Mouse (Mus musculus) midbrain, embryonic 12.5 days (tissue): ENCODE results near the gene Prkn. TPM values are rescaled to one million over a fixed set of nuclear protein-coding genes. Genes with fewer than 3 reads are reported as not detected.

ENCODE experiments used
- ATAC-seq: fragments of 200-750 bp; cut with Nextera tagmentation; 2 replicates; pipeline ENCODE4 v1.8.0; 2017; ENCODE audit warnings: low read depth, moderate TSS enrichment, moderate library complexity; ENCODE audit not compliant: low FRiP score
- H3K27ac ChIP-seq: fragments of 300-500 bp; sonication (generic); replicated peaks from 2 replicates; pipeline ENCODE4 v1.5.1; 2016; ENCODE audit warnings: mild to moderate bottlenecking
- H3K27me3 ChIP-seq: fragments of 300-500 bp; sonication (generic); 2 replicates; pipeline ENCODE4 v1.6.1; 2016; ENCODE audit warnings: mild to moderate bottlenecking
- H3K36me3 ChIP-seq: fragments of 300-500 bp; sonication (generic); 2 replicates; pipeline ENCODE4 v1.6.1; 2016
- H3K4me1 ChIP-seq: fragments of 300-500 bp; sonication (generic); 2 replicates; pipeline ENCODE4 v1.6.1; 2016
- H3K4me2 ChIP-seq: fragments of 300-500 bp; sonication (generic); replicated peaks from 2 replicates; pipeline ENCODE4 v1.6.1; 2016; ENCODE audit warnings: mild to moderate bottlenecking, moderate library complexity
- H3K4me3 ChIP-seq: fragments of 300-500 bp; sonication (generic); 2 replicates; pipeline ENCODE4 v1.5.1; 2016; ENCODE audit warnings: mild to moderate bottlenecking
- H3K9ac ChIP-seq: fragments of 300-500 bp; sonication (generic); replicated peaks from 2 replicates; pipeline ENCODE4 v1.6.1; 2016; ENCODE audit warnings: mild to moderate bottlenecking, moderate library complexity
- H3K9me3 ChIP-seq: fragments of 300-500 bp; sonication (generic); 2 replicates; pipeline ENCODE4 v1.6.1; 2016; ENCODE audit warnings: mild to moderate bottlenecking
- WGBS: fragments of 180-500 bp; shearing (Covaris S2); methylation state at CpG from one replicate; pipeline ENCODE4 v1.1.7; 2016; 5-methylcytosine and 5-hydroxymethylcytosine counted together
- polyA plus RNA-seq: library from polyadenylated mRNA; unstranded; fragments of >200 nt; fragmentation: Nextera tagmentation; extraction: Ambion mirVana; gene quantifications from 2 replicates; pipeline ENCODE4 v1.2.1, GENCODE M21; 2016

Gene Prkn
- polyA plus RNA-seq, 1 experiment from 2014 or later: 2.1 TPM

- no peak for ATAC-seq
- Histone ChIP-seq H3K27ac (no peak overlapping the region), H3K9me3 (no peaks in the 10 kb centered on the region), H3K27me3 (no peaks in the 10 kb centered on the region), H3K4me3 (no peak overlapping the region), H3K9ac (no peak overlapping the region), H3K36me3 (no peaks in the 10 kb centered on the region), H3K4me1 (0 out of 2 replicates have a peak, but pooled peaks cover 3% of the 10 kb centered on the region), H3K4me2 (no peak overlapping the region)
- WGBS: 77% methylated on average over 6 of the region's 6 CpGs
These were observed 798.3 kb downstream of the Prkn start for GRCm38 (mm10) chr17:11638451-11638850.

GRCm38 (mm10) chr17:11639786-11640185 is 799.6 kb downstream of the Prkn start:
- no peak overlapping the region for H3K9ac ChIP-seq
- H3K4me3 ChIP-seq: no peak overlapping the region
- H3K27me3 ChIP-seq: no peaks in the 10 kb centered on the region
- WGBS: 61% methylated on average over 5 of the region's 5 CpGs
- H3K4me1 ChIP-seq: peaks cover 7% of the 10 kb centered on the region; the same call in 1 of the 2 replicates
- H3K36me3 ChIP-seq: no peaks in the 10 kb centered on the region
- no peak overlapping the region for H3K4me2 ChIP-seq
- H3K27ac ChIP-seq: no peak overlapping the region
- H3K9me3 ChIP-seq: no peaks in the 10 kb centered on the region
- no peak for ATAC-seq

- Histone ChIP-seq H3K27me3 (no peaks in the 10 kb centered on the region), H3K9ac (no peak overlapping the region), H3K36me3 (no peaks in the 10 kb centered on the region), H3K9me3 (no peaks in the 10 kb centered on the region), H3K4me2 (no peak overlapping the region), H3K4me3 (no peak overlapping the region), H3K4me1 (peaks cover 15% of the 10 kb centered on the region), H3K27ac (no peak overlapping the region)
- 83% methylated on average over 1 of the region's 1 CpGs for WGBS
- ATAC-seq: no peak
These were observed 802.1 kb downstream of the Prkn start for GRCm38 (mm10) chr17:11642328-11642727.

GRCm38 (mm10) chr17:11644016-11644415 is 803.8 kb downstream of the Prkn start:
- H3K4me2 ChIP-seq: no peak overlapping the region
- H3K27me3 ChIP-seq: no peaks in the 10 kb centered on the region
- H3K4me1 ChIP-seq: peaks cover 15% of the 10 kb centered on the region
- H3K36me3 ChIP-seq: no peaks in the 10 kb centered on the region
- 81% methylated on average over 4 of the region's 4 CpGs for WGBS
- no peaks in the 10 kb centered on the region for H3K9me3 ChIP-seq
- no peak overlapping the region for H3K27ac ChIP-seq
- ATAC-seq: no peak
- no peak overlapping the region for H3K9ac ChIP-seq
- no peak overlapping the region for H3K4me3 ChIP-seq

- Histone ChIP-seq H3K4me3 (no peak overlapping the region), H3K9me3 (no peaks in the 10 kb centered on the region), H3K4me2 (no peak overlapping the region), H3K27me3 (no peaks in the 10 kb centered on the region), H3K4me1 (peaks cover 13% of the 10 kb centered on the region), H3K27ac (no peak overlapping the region), H3K36me3 (no peaks in the 10 kb centered on the region), H3K9ac (no peak overlapping the region)
- 85% methylated on average over 3 of the region's 3 CpGs for WGBS
- peak; percentile 30; the same call in 1 of the 2 replicates for ATAC-seq
These were observed 804.8 kb downstream of the Prkn start for GRCm38 (mm10) chr17:11644873-11645464.

GRCm38 (mm10) chr17:11656397-11656796 is 816.2 kb downstream of the Prkn start:
- no peak for ATAC-seq
- no peaks in the 10 kb centered on the region for H3K4me1 ChIP-seq
- no peaks in the 10 kb centered on the region for H3K36me3 ChIP-seq
- H3K9ac ChIP-seq: no peak overlapping the region
- 72% methylated on average over 5 of the region's 5 CpGs for WGBS
- no peak overlapping the region for H3K4me3 ChIP-seq
- H3K9me3 ChIP-seq: no peaks in the 10 kb centered on the region
- no peak overlapping the region for H3K4me2 ChIP-seq
- no peak overlapping the region for H3K27ac ChIP-seq
- peaks cover under 1% of the 10 kb centered on the region; the same call in 1 of the 2 replicates for H3K27me3 ChIP-seq

GRCm38 (mm10) chr17:11656878-11657277 is 816.7 kb downstream of the Prkn start:
- H3K9ac ChIP-seq: no peak overlapping the region
- no peak for ATAC-seq
- no peaks in the 10 kb centered on the region for H3K36me3 ChIP-seq
- no peaks in the 10 kb centered on the region for H3K9me3 ChIP-seq
- H3K4me1 ChIP-seq: no peaks in the 10 kb centered on the region
- H3K27ac ChIP-seq: no peak overlapping the region
- no peak overlapping the region for H3K4me2 ChIP-seq
- H3K4me3 ChIP-seq: no peak overlapping the region
- WGBS: 87% methylated on average over 3 of the region's 3 CpGs
- peaks cover 3% of the 10 kb centered on the region; the same call in 1 of the 2 replicates for H3K27me3 ChIP-seq

- WGBS: 80% methylated on average over 1 of the region's 1 CpGs
These were observed 821.7 kb downstream of the Prkn start for GRCm38 (mm10) chr17:11661898-11662297.

GRCm38 (mm10) chr17:11663437-11663836 is 823.3 kb downstream of the Prkn start:
- Histone ChIP-seq H3K4me2 (no peak overlapping the region), H3K4me3 (no peak overlapping the region), H3K36me3 (no peaks in the 10 kb centered on the region), H3K9me3 (no peaks in the 10 kb centered on the region), H3K27me3 (peaks cover 12% of the 10 kb centered on the region; the same call in 1 of the 2 replicates), H3K27ac (no peak overlapping the region), H3K9ac (no peak overlapping the region), H3K4me1 (no peaks in the 10 kb centered on the region)
- WGBS: 82% methylated on average over 7 of the region's 7 CpGs
- no peak for ATAC-seq

More at GRCm38 (mm10) chr17:11661898-11662297, 821.7 kb downstream of the Prkn start:
- H3K4me3 ChIP-seq: no peak overlapping the region
- H3K4me1 ChIP-seq: no peaks in the 10 kb centered on the region
- no peaks in the 10 kb centered on the region for H3K9me3 ChIP-seq
- no peak overlapping the region for H3K4me2 ChIP-seq
- H3K36me3 ChIP-seq: no peaks in the 10 kb centered on the region
- H3K9ac ChIP-seq: no peak overlapping the region
- no peak for ATAC-seq
- H3K27ac ChIP-seq: no peak overlapping the region
- H3K27me3 ChIP-seq: peaks cover 12% of the 10 kb centered on the region; the same call in 1 of the 2 replicates

- WGBS: 32% methylated on average over 20 of the region's 20 CpGs
- H3K4me3 ChIP-seq: peak overlapping the region; percentile 28
- ATAC-seq: peak; percentile 62
These were observed 824.6 kb downstream of the Prkn start for GRCm38 (mm10) chr17:11664610-11665345.

GRCm38 (mm10) chr17:11679716-11680115 is 839.5 kb downstream of the Prkn start:
- no peak for ATAC-seq
- Histone ChIP-seq H3K4me1 (no peaks in the 10 kb centered on the region), H3K27ac (no peak overlapping the region), H3K4me3 (no peak overlapping the region), H3K36me3 (no peaks in the 10 kb centered on the region), H3K27me3 (no peaks in the 10 kb centered on the region), H3K9me3 (no peaks in the 10 kb centered on the region), H3K4me2 (no peak overlapping the region), H3K9ac (no peak overlapping the region)
- 96% methylated on average over 6 of the region's 6 CpGs for WGBS

More at GRCm38 (mm10) chr17:11664610-11665345, 824.6 kb downstream of the Prkn start:
- Histone ChIP-seq H3K36me3 (no peaks in the 10 kb centered on the region), H3K4me1 (no peaks in the 10 kb centered on the region), H3K9ac (no peak overlapping the region), H3K4me2 (peak overlapping the region; percentile 48), H3K9me3 (no peaks in the 10 kb centered on the region), H3K27ac (no peak overlapping the region), H3K27me3 (peaks cover 12% of the 10 kb centered on the region; the same call in 1 of the 2 replicates)

GRCm38 (mm10) chr17:11680456-11680855 is 840.3 kb downstream of the Prkn start:
- Histone ChIP-seq H3K4me3 (no peak overlapping the region), H3K9me3 (no peaks in the 10 kb centered on the region), H3K9ac (no peak overlapping the region), H3K36me3 (no peaks in the 10 kb centered on the region), H3K4me1 (no peaks in the 10 kb centered on the region), H3K27me3 (no peaks in the 10 kb centered on the region), H3K4me2 (no peak overlapping the region), H3K27ac (no peak overlapping the region)
- ATAC-seq: no peak
- WGBS: 90% methylated on average over 9 of the region's 9 CpGs
